Mouse (Mus musculus) kidney, embryonic 16.5 days (tissue): Measurements from ENCODE around the gene Snd1. TPM values are rescaled to one million over a fixed set of nuclear protein-coding genes. Genes with fewer than 3 reads are reported as not detected.

Source experiments
- polyA plus RNA-seq: library from polyadenylated mRNA; unstranded; fragments of >200 nt; fragmentation: Nextera tagmentation; extraction: Ambion mirVana; gene quantifications from 2 replicates; pipeline ENCODE4 v1.2.1, GENCODE M21; 2015

The Snd1 gene
- polyA plus RNA-seq, 1 experiment from 2014 or later, result 136 TPM

Other genes starting within 250 kb of the Snd1 start
- 13.5 and 17.9 TPM in 2 replicates for gene Zfp800, start 77.1 kb upstream of the Snd1 start, polyA plus RNA-seq
- 328 and 350 TPM in 2 replicates for gene Arf5, start 51.6 kb upstream of the Snd1 start, polyA plus RNA-seq
- gene Fscn3, start 47.4 kb upstream of the Snd1 start, polyA plus RNA-seq, result not detected in 2 replicates
- gene Gcc1, start 46.7 kb upstream of the Snd1 start, polyA plus RNA-seq, result 11.5 and 12.6 TPM in 2 replicates
- not detected in 2 replicates for gene Pax4, start 25.8 kb upstream of the Snd1 start, polyA plus RNA-seq